Mouse (Mus musculus): Measurements from ENCODE around the gene Triml2. TPM values are rescaled to one million over a fixed set of nuclear protein-coding genes. Genes with fewer than 3 reads are reported as not detected.

Triml2 gene
- not detected in 2 replicates for total RNA-seq (2017)

DNA sequence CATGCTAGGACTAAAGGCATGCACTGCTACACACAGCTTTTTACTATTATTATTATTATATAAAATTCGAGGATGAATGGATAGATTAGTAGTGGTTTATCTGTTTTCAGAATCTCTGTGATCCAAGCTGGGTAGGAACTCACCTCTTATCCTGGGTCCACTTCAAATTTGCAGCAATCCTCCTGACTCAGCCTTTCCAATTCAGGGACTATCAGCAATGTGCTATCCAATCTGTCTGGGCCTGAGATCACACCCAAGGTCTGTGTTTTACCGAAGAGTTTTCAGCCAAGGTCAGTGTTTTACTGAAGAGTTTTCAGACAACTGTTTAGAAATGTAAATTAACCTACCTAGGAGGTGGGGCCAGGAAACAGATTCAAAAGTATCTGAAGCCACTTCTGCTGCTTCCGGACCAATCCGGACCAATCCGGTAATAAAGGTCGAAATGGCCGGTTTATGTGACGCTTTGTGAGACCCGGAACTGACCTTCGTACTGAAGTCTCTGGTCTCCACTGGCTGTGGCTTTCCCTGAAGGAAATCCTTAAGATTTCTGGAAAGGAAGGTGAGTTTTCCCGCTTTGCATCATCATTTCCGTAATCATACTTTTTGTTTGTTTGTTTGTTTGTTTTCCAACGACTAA lies at the start of gene Triml2:
Triml2 (plus strand) TSS at position 488 of the 637 bp plus-strand sequence.
- ATAC-seq (ENCODE audit: extremely low read depth, insufficient number of reproducible peaks, low FRiP score, poor library complexity, severe bottlenecking) = no peak

DNA sequence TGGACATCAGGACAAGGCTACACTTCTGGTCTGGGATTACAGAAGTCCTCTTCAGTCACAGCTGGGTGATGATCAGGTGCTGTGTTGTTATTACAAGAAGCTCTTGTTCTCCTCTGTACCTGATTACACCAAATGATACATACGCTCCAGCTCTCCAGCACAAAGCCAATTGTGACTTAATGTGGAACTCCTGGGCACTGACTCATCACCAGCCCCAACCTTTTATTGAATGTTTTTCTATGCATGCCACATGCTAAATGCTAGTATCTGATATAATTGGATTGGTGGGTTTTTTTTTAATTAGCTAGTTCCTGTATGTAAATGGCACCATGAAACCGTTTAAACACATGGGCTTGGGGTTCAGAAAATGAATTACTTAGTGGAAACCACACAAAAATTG lies 39.0 kb upstream of the Triml2 start, which contains the start of gene Triml1:
Triml1 (minus strand) TSS at position 101 of the 400 bp plus-strand sequence.
- ATAC-seq (ENCODE audit: extremely low read depth, insufficient number of reproducible peaks, low FRiP score, poor library complexity, severe bottlenecking) = no peak

DNA sequence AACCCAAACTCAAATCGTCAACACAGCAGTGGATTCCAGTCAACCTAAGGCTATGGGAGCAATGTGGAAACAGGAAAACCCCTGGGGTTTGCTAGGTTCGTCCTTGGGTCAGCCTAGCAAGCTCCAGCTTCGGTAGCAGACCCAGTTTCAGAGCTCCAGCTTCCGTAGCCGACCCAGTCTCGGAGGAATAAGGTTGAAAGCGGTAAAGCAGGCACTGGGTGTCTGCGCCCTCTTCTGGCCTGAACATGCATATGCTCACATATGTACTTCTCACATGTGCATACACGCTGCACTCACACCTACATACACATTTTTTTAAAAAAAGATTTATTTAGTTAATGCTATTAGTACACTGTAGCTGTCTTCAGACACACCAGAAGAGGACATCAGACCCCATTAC lies 31.0 kb upstream of the Triml2 start:
- ATAC-seq (ENCODE audit: extremely low read depth, insufficient number of reproducible peaks, low FRiP score, poor library complexity, severe bottlenecking) = no peak

DNA sequence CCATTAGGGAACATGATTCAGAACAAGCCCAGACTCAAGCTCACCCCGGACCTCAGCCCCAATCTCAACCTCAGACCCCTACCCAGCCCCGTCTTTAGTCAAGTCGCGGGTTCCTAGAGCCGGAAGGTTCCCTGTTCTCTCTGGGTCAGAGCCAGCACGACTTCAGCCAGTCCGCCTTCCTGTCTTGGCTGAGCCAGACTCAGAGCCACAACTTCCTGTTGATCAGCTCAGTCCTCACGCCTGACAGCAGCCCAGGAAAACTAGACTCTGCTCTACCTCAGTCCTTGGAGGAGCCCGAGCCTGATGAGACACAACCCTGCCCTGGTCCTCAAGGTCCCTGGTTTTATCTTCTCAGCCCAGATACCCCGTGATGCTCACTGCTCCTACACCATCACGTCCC lies 17.1 kb upstream of the Triml2 start:
- ATAC-seq (ENCODE audit: extremely low read depth, insufficient number of reproducible peaks, low FRiP score, poor library complexity, severe bottlenecking) = no peak

DNA sequence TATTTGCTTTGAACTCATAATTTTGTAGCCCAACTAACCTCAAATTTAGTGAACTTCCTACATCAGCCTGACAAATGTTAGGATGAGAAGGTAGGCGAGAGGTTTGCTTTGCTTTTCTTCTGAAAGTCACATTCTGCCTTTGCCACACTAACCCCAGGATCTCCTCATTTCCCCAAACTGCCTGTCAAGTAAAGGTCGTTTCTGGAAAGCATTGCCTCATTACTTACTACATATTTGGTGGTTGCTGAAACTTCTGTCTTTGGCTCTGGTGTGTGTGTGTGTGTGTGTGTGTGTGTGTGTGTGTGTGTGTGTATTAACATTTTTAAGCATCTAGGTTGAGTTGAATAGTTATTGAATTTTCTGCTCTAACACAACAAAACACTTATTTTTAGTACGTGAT lies 15.9 kb upstream of the Triml2 start:
- no peak for ATAC-seq (ENCODE audit: extremely low read depth, insufficient number of reproducible peaks, low FRiP score, poor library complexity, severe bottlenecking)

DNA sequence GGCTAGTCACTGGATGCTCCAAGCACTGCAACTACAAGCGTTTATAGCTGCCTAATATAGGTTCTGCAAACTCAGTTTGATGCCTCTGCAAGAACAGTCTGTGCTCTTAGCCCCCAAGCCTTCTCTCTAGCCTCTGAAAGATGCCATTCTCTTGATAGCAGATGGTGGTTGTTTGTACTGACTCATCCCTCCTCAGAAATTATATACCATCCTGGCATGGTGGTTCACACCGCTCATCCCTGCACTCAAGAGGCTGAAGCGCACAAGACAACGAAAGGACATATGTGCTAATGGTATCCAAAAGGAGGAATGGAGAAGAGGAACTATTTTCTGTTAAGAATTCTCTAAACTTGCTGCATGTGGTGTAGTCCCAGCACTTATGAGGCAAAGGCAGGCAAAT lies 12.3 kb upstream of the Triml2 start:
- ATAC-seq (ENCODE audit: extremely low read depth, insufficient number of reproducible peaks, low FRiP score, poor library complexity, severe bottlenecking) = no peak

DNA sequence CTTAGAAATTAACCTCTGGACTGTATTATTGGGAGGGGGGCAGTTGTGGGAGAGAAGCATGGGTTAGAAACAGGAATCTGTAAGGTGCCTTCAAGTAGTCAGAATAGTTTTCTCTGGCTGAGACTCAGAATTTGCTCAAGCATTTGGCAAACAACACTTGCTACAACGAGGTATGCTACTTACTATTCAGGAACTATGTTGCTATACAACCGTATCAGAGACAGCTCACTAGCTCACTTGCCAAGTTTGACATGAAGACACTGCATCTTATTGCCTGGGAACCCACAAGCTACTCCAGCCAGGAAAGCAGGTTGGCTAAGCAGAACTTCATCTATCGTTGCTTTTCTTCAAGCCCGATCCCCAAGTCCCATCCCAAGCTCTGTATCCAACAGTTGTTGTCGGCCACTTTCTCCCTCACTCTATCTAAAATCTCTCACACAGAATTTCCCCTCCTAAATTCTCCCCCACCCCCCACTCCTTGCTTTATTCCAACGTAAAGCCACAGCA lies 11.0 kb upstream of the Triml2 start:
- no peak for ATAC-seq (ENCODE audit: extremely low read depth, insufficient number of reproducible peaks, low FRiP score, poor library complexity, severe bottlenecking)

DNA sequence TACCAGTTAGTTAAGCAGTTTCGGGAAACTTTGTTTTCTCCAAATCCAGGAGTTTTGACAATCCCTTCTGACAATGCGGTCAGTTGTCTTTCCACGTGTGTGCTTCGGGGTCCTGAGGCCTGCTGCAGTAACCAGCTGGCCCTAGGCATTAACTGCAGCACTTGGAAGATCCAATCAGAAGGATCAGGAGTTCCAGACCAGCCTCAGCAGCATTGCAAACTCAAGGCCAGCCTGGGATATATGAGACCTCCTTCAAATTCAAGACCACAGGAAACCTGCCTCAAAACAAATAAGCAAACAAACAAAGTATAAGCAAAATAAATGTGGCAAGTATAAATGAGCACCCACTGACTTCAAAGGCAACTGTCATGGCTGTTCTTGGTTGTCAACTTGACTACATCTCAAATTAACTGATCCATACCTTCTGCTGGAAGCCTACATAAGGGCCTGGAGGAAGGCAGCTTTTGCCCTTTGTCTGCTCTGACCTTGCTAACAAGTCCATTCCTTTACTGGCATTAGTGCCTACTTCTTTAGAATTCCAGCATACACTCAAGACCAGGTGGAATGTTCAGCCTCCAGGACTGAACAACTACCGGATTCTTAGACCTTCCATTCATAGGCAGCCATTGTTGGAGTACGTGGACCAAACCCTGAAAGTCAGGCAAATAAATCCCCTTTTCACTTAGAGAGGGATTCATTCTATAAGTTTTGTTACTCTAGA lies 3.4 kb upstream of the Triml2 start:
- no peak for ATAC-seq (ENCODE audit: extremely low read depth, insufficient number of reproducible peaks, low FRiP score, poor library complexity, severe bottlenecking)

DNA sequence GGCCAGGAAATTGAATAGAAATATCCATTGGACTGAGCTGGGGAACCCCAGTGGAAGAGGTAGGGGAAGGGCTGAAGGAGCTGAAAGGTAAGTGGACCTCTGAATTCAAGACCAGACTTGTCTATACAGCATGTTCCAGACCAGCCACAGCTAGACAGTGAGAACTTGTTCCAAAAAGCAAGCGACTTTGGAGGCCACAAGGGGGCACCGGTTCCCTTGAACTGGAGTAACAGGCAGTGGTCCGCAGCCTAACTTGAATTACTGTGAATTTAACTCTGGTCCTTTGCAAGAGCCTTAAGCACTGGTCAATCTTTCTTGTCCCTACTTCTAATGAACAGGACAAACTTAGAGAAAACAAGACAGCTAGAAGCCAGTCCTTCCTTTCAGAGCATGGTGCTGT lies 2.1 kb upstream of the Triml2 start:
- no peak for ATAC-seq (ENCODE audit: extremely low read depth, insufficient number of reproducible peaks, low FRiP score, poor library complexity, severe bottlenecking)

DNA sequence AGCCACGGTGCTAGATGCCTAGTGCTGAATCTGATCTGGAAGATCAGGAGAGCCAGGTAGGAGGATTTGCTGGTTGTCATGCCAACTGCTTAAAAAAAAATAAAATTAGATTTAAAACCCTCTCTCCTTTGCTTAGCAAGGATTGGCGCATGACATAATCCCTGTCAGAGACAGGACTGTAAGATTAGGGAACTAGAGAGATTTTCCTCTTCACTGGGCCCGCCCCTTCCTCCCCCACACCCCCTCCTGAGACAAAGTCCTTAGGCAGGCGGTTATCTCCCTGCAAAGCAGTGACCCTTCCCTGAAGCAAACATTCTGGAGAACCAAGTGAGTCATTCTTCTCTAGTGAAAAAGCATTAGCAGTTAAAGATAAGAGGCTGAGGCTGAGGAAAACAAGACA lies 1.2 kb upstream of the Triml2 start:
- no peak for ATAC-seq (ENCODE audit: extremely low read depth, insufficient number of reproducible peaks, low FRiP score, poor library complexity, severe bottlenecking)

DNA sequence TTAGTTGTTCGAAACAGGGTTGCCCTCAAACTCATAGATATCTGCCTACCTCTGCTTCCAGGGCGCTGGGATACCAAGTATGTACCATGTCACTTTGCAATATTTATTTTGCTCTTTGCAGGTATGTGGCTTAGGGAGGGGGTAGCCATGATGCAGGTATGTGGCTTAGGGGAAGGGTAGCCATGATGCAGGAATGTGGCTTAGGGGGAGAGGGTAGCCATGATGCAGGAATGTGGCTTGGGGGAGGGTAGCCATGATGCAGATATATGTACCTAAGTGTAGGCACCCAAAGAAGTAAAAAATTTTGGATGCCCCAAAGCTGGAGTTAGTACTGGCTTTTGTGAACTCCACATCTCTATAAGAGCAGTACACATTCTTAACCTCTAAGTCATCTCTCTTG lies 1.9 kb downstream of the Triml2 start:
- ATAC-seq (ENCODE audit: extremely low read depth, insufficient number of reproducible peaks, low FRiP score, poor library complexity, severe bottlenecking) = no peak

DNA sequence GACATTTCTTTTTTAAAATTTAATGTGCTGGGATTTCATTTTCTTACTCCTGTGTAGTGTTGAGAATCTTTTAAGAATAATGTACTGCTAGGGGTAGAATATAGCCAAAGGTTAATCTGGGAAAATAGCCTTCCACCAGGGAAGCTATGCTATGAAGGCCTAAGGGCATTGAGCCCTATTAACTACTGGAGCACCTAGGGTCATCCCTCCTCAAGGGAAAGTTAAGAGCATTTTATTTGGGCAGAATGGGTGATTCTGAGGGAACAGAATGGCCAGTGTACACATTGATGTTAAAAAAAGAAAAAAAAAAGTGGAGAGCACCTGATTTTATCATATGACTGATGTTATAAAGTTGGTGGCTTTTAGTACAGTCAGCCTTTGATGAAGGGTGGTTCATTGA lies 35.2 kb downstream of the Triml2 start:
- ATAC-seq (ENCODE audit: extremely low read depth, insufficient number of reproducible peaks, low FRiP score, poor library complexity, severe bottlenecking) = no peak

DNA sequence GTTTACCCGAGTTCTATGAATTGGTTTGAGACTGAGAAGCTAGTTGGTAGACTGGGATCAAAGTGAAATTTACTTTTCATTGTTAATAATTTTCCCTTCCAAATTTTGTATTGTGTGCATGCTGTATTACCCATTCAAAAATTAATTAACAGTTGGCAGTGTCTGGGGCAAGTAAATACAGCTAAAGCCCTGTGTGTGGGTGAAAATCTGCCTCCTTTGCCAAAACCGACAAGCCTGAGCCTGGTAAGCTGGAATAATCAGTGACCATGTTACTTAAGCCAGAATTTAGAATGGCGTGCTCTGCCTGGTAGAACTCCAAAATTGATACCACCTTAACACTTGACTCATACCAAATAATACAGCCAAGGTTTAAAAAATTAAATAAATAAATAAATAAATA lies 63.0 kb downstream of the Triml2 start:
- no peak for ATAC-seq (ENCODE audit: extremely low read depth, insufficient number of reproducible peaks, low FRiP score, poor library complexity, severe bottlenecking)

Other genes with a start within 250 kb of the Triml2 start
- not detected in 2 replicates for gene Triml1, start 39.1 kb upstream of the Triml2 start, total RNA-seq (2017)
- not detected in 2 replicates for gene Zfp42, start 126.4 kb downstream of the Triml2 start, total RNA-seq (2017)